Mouse (Mus musculus) activated CD4-positive, CD25-positive, alpha-beta regulatory T cell, adult 4 months (primary cell): ENCODE results near the gene Col25a1. TPM values are rescaled to one million over a fixed set of nuclear protein-coding genes. Genes with fewer than 3 reads are reported as not detected.

Experiments used
- ATAC-seq: one replicate; pipeline ENCODE4 v1.8.0; 2017
- polyA plus RNA-seq, 2 experiments: library from polyadenylated mRNA; unstranded; fragments of 100-300 nt; shearing (Covaris generic); gene quantifications; one replicate each; pipeline ENCODE4 v1.2.1; 2017

Col25a1 gene
- polyA plus RNA-seq, 2 experiments from 2014 or later, result 0.30 TPM; not detected in 1

DNA sequence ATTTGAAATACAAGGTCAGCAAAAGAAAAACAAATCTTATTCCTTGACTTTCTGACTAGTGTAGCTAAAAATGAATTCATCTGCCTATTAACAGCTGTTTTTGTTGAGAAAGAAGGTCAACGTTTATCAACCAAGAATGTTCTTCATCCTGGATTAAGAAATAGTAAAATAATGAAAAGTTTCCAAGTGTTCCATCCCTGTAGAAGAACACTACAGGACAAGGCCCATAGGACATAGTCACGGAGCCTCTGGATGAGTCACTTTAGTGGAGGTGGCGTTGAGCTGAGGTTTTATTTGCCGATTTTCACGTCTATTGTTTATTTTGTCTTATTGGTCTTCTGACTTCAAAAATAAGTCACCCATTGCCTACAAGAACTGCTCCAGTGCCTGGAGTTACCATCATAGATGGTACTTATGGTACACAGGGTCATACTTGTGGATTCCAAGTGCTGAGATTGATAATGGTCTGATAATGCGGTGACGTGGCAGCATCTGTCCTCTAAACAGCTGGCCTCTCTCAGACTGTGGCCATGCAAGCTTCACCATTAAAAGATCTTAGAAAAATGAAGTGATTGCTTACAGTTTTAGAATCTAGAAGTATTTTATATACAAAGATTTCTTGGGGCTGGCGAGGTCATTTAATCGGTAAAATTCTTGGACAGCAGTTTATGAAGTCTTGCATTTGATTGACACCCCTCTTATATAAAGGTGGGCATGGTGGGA lies 198.7 kb downstream of the Col25a1 start:
- no peak for ATAC-seq

DNA sequence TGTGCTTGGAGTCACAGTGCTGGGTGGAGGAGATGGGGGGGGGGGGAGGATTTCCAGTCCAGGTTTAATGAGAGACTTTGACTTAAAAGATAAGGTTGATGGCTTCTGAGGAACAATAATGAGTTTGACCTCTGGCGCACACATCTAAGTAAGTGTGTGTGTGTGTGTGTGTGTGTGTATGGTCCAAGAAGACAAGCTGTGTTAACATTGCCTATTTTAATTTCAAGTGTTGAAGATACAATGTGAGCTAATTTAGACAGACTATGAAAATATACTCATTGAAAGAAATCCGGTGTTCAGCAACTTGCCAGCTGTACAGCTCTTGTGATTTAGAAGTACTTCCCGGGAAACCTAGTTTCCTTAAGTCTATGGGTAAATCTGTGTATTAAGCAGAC lies 199.3 kb downstream of the Col25a1 start:
- no peak for ATAC-seq

DNA sequence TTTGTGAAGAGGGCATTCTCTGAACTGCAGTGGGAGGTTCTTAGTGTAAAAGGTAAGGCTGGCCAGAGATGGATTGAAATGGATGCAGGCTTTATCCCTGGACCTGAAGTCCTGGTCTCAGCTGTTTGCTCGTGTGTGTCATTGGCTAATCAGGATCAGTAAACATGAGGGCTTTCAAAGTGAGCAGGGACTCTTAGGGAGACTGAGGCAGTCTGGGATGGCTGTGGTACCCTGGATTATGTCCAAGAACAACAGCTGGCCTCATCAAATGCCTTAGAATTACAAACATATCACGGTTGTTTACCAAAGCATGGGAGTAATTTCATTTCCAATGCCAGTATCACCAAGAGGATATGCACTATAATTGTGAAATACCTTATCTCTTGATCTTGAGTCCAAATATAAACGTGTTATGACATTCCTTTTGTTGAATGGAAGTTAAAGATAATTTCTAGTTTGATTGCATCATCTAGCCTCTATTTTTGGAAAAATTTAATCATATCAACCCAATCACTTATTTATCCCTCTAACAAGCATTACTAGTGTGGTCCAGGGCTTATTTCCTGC lies 201.1 kb downstream of the Col25a1 start:
- no peak for ATAC-seq

DNA sequence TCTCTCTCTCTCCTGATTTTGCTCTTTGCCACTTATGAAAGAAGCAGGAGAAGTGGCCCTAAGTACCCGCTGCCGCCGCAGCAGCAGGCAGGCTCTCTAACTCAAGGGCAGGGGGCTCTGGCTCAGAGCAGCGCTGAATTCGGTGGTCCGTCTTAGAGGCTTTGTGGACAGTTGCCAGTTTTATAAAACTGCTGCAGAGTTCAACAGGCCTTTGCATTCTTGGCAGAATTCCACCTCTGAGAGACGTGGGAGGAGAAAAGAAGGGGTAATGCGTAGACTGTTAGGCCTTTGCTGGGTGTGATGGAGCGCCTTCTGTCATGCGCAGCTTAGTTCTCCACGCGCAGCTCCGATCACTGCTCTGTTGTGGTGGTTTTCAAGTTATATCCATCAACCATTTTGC lies 206.6 kb downstream of the Col25a1 start:
- ATAC-seq, result no peak

DNA sequence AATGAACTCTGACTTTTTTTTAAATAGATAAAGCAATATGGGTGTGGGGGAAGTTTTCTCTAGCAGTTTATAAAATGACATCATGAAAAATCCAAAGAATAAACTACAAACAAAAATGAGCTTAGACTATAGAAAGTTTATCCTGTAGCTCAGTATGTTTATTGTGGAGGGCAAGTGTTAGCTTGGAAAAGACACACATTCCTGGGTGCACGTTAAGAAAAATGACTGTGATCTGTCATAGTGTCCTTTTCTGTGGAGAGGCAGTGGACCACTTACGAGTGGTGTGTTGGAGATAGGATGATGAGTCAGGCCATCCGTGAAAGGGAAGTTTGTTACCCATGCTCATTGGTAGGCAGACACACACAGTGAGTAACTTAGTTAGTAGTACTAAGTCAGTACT lies 207.1 kb downstream of the Col25a1 start:
- no peak for ATAC-seq

DNA sequence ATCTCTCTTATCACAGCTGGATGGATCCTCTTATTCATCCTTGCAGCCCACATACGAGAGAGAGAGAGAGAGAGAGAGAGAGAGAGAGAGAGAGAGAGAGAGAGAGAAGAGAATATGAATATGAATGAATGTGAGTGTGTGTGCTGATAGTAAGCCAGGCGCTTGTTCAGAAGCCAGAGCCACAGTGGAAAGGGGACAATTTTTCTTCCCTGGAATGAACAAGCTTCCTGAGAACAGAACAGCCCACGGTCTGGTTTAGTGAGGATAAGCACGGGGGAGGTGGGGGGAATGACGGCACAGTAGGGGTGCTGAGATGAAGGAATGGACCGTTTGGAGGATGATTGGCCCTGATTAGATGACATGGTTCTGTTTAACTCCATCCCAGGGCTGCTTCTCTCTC lies 218.9 kb downstream of the Col25a1 start:
- no peak for ATAC-seq

DNA sequence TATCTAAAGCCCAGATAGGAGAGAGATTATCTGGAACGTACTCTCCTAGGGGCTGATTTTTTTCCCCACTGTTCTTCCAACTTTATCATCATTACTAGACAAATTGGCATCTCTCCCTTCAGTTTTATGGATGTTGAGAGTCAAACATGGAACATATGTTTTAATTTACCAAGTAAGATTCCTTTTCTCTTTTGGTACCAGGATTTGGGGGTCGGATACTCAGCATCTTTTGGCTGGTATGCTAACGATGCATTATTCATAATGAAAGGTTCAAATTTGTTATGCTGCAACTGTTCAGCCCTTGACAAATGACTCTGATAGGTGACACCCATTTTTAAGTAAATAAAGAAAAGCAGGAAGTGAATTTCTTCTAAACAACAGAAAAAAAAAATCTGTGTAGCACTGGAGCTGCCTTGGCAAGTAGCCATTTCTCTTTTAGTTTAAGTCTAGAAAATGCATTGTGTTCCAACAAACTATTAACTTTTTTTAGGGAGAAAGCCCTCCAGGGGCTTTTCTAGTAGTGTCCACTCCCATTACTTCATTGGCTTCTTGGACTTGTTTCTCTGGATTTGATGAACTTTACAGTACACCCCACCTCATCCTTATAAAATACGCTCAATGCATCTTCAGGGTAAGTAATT lies 223.2 kb downstream of the Col25a1 start:
- ATAC-seq, result no peak

DNA sequence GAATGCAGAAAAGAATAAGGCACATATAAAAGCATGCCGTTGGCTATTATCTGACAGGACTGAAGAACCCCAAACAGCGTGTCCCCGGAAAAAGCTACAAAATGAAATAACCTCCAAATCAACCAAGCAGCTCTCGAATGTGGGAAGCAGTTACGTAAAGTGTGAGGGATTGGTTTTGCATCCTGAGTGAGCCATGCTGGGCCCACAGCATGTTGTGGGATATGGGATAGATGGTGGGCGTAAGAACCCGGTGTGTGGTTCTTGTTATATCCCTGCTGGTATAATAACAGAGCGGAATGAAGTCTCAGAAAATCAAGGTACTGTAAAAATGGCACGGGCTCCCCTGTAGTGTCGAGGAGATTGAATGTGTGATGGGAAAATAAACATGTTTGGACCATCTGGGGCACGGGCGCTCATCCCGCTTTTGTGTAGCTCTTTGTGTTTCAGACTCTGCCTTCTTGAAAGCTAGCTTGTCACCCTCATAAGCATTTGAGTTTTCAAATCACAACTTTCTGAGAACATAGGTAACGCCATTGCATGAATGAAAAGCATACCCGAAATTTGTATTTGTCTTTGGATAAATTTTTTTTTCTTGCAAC lies 225.4 kb downstream of the Col25a1 start:
- ATAC-seq, result no peak

DNA sequence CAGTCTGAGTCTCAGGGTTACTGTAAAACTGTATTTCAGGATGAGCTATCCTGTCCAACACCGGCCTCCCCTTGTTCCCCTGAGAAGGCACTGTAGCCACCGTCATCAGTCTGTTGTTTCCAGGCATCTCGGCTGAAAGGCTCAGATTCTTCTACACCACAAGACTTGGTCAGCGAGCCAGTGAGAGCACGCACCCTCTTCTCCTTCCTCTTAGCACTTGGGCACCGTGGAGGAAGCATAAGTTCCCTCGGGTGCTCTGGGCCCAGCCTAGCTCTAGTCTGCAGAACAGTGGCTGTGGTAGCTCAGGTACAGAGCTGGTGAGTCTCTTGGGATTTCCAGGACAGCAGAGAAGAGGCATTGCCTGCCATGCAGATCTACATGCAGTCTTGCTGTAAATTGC lies 229.5 kb downstream of the Col25a1 start:
- ATAC-seq, result no peak

DNA sequence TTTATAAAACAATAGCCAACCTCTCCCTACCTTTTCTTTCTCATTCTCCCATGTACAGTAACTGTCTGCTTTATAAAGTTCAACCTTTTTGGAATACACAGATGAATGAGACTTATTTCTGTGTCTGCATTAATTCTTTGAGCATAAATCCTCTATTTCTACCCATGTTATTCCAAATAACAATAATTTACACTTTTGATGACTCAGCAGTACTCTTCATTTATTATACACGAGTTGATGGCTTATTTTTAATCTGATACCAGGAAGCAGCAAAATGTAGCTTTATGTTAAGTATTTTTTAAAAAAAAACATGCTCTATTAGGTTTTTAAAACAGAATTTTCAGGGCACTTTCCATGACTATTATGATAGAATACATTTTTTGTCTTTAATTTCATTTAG lies 230.6 kb downstream of the Col25a1 start:
- ATAC-seq, result no peak

DNA sequence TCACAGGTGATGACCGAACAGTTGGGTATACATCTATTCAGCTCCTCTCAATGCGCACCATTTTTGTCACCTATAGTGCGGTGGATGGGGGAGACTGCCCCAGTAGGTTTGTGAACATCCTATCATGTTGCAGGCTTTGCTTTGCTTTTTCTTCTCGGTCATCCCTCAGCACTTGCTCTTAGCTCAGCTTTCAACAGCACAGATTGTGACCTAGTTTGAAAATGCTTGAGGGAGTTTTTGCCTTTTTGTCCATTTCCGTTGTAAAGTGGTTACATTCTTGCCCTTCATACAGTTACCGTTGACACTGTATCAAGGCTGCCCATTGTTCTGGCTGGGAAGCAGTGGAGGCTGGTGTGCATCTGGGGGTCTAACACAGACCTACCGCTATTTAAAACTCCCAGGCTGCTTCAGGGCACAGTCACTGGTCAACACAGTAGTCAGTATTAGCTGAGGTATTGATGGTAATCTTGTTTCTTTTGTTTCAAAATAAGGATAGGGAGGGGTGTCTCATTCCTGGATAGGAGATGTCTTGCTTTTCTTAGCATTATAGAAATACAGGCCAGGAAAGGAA lies 231.6 kb downstream of the Col25a1 start:
- ATAC-seq, result no peak

DNA sequence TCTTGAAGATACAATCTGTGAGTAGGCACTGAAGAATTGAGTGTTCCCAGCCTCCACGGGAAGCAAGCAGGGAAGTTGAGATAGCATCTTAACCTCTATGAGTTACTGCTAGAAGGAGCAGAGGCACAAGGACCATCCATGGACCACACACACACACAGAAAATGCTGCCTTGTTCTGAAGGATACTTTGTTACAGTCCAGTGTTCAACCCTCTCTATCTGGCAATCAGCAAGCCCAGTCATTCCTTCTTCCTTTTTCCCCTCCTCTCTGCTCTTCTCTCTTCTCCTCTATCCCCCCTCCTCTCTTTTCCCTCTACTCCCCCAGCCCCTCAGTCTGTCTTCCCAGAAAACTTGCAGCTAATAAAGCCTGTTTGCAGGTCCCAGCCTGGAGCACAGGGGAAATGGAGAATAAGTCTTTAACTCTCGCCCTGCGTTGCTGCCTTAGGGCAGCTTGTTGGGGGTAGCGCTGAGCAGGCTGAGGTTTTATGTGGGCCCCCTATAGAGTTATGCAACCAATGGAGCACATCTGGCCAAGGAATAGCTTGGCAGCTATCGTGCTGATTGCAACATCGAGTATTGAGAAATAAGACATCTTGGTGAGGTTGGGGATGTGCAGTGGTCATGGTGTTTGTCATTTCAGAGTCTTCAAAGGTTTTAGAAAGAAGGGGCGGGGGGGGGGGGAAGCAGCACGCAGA lies 235.8 kb downstream of the Col25a1 start:
- ATAC-seq, result no peak

DNA sequence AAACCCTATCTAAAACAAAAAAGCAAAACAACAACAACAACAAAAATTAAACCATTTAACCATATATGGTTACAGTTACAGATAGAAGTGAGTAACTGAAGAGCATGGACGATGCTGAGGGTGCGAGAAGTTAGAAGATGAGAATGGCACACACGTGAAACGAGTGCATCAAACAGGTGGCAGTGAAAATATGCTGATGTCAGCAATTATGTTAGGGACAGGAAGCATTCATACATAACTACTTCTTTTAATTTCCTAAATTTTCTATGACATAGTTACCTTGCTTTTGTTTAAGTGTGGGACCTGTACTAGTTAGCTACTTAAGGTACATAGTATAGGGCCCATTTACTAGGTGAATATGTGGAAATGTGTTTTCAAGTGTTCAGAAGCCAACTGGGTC lies 237.1 kb downstream of the Col25a1 start:
- ATAC-seq, result no peak

DNA sequence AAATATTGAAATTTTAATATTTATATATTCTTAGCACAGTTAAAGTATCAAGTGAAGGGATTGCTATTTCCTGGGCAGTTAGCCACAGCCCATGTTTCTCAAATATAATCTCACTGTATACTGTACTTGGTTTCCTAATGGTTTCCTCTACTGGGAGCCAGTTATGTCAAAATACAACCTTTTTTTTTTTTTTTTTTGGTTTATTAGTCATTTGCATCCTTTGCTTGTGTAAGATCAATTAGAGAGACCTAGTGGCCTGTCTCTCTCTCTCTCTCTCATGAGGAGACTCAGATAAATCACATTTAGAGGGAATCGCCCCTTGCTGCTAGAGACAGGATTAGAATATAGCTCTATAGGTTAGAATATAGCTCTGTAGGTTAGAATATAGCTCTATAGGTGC lies 237.8 kb downstream of the Col25a1 start:
- ATAC-seq, result no peak

DNA sequence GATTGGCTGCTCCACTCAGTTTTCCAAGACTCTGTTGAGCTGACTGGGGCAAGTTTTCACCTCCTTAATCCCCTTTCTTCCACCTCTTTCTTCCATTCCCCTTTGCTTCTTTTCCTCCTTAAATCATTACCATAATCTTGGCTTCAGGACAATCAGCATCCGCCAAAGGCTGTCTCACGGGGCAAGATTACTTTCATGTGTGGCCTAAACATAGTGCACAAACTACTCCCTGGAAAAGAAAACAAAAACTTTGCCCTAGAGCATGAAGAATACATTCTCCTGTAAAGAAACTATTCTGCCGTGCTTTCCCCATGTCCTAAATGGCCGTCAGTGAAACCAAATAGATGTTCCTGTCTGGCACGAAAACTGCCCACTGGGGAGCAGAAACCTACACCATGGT lies 238.9 kb downstream of the Col25a1 start:
- ATAC-seq, result no peak

DNA sequence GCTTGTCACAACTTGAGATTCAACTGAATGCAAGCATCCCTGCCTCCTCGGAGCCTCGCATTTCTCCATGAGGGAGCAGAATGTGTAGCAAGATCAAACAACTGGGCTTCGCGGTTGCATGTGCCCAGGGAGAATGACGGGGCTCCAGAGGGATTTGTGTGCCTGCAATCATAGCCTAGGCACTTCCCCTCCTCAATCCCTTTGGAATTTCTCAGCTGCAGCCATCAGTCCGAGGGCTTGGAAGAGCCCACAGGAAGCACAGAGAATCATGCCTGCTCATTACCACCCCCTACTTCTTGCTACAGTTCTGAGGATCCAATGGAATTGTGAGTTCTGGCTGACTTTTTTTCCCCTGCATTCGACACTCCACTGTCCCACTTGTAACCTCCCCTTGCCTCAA lies 241.8 kb downstream of the Col25a1 start:
- no peak for ATAC-seq

DNA sequence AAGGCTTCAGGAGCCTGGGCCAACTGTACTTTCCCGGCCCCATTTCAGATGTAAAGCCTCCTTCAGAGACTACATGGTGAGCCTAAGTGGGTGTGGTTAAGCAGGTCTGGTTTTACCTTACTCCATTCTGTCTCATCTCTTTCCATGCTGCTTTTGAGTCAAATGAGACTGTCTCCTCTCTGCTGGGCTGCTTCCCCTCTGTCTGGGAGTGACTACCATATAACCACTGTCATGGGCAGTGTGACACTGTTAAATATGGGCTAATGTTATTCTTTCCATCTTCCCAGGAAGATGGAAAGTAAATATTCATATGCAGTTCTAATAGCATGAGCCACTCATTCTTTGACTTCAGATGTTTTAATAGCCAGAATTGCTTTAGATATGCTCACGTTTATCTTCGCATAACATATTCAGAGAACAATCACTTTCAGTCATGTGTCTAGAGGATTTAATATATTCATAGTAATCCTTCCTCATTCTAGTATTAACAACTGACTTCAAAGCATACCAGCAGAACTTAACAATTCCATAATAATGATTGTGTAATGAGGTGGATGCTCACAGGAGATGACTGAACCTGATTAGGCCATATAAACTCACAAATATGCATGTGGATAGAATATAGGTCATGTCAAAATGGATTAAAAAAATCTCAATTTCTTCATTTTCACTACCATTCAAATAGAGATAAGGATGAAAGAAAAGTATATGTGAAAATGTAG lies 243.5 kb downstream of the Col25a1 start:
- ATAC-seq, result no peak

DNA sequence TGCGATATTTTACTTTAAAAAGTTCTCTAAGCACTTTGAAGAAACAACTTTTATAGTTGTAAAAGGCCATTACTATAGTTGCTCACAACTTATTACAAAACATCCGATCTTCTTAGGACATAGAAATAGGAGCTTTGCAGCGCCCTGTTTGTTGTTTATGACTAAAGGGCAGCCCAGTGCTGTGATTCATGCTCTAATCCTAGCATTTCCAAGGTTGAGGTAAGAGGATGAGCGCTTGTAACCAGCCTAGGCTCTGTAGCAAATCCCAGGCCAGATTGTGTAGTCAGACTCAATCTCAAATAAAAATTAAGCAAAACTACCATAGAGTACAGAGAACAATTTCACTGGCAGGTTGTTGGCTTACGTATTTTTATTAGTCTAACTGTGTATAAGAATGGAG lies 246.5 kb downstream of the Col25a1 start:
- no peak for ATAC-seq

DNA sequence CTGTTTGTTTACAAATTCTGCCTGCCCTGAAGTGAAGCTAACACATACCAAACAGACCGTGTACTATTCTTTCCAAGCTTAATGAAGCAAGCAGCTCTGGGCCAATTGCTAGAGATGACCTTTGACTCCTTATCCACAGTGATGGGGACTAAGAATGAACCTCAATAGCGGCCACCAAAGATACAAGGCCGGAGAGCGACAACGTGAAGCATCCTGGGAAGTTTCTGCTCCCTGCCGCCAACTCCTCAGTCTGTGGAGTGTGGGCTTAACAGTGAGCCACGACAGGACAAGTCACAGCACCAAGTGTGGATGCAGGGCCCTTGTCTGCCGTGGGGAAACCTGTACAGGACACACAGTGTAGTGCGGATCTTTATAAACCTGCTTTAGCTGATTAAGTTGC lies 247.3 kb downstream of the Col25a1 start:
- ATAC-seq, result no peak

DNA sequence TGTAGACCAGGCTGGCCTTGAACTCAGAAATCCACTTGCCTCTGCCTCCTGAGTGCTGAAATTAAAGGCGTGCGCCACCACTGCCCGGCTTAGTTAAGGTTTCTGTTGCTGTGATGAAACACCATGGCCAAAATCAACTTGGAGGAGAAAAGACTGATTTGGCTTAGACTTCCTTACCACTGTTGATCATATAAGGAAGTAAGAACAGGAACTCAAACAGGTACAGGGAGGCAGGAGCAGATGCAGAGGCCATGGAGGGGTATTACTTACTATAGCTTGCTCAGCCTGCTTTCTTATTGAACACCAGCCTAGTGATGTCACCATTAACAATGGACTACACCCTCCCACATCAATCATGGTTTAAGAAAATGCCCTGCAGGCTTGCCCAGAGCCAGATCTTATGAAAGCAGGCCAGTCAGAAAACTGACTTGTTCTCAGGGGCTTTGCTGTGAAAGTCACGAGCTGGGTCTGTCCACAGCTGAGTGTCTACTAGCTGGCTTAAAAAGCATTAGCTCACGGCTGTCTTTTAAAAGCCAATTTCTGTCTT lies 249.1 kb downstream of the Col25a1 start:
- ATAC-seq, result no peak

DNA sequence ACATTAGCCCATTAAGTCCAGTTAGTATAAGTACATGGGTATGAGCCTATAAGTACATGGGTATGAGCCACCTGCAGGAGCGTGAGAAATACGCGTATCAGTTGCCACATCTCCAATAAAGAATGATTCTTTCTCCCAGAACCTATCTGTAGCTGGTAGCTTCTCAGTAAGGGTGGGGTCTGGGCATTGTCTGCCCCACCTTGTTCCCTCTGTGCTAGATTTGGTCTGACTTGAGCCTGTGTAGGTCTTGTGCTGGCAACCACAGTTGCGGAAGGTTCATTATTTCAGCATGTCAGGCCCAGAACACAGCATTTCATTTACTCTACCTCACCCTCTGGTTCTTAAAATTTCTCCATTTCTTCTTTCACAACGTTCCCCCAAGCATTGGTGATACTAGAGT lies 250.4 kb downstream of the Col25a1 start:
- no peak for ATAC-seq

DNA sequence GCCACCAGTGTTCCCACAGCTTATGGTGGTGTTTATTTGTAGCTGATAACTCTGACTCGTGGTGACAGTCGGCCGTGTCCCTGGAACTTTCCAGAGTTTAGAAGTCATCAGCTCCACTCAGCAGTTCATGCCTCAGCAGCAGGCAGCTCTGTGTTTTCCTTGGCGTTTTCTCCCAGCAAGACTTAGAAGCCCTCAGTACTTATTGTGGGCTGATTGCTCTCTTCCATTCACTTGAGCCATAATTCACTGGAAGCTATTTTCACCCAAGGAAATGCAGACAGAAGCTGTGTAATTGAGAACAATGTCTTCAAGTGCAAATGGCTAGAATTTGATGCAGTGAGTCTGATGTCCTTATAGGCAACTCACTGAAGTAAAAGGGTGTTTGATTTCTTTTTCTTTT lies 254.6 kb downstream of the Col25a1 start:
- no peak for ATAC-seq
